Mouse (Mus musculus) adrenal gland, adult 18-20 months (tissue): ENCODE measurements around the gene Tpi1. TPM values are rescaled to one million over a fixed set of nuclear protein-coding genes. Genes with fewer than 3 reads are reported as not detected.

Source experiments
- DNase-seq, 2 experiments: peaks; one replicate each; pipeline ENCODE4 v3.0.0; 2021 to 2022; ENCODE audit warnings: low spot score in 2 of 2
- total RNA-seq, 2 experiments: library from RNA; stranded (reverse); gene quantifications; 1 replicate in 1 of 2; 2 replicates in 1 of 2; pipeline ENCODE4 v1.2.3; 2021

Gene Tpi1
- total RNA-seq, 2 experiments from 2014 or later, result 383 to 517 TPM

DNA sequence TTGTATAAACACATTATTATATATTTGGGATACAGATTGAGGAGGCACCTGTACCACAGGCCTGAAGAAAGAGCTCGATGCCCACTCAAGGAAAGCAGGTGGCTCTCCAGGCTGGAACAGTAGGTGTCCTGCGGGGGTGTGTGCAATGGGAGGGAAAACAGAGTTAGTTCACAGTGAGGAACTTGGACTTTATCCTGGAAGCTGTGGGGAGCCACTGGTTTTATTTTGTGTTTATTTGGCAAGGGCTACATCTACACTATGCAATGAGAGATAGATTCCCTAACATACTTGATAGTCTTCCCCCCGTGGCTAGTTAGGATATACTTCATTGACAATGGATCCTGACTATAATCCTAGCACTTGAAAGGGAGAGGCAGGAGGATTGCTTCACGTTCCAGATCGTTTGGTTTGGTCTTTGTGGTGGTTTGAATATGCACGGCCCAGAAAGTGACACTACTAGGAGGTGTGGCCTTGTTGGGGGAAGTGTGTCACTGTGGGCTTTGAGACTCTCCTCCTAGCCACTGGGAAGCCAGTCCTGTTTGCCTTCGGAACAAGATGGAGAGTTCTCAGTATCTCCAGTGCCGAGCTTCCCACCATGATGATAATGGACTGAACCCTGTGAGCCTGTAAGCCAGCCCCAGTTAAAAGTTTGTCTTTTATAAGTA is 27.2 kb downstream of the Tpi1 start:
- DNase-seq, result no peak

DNA sequence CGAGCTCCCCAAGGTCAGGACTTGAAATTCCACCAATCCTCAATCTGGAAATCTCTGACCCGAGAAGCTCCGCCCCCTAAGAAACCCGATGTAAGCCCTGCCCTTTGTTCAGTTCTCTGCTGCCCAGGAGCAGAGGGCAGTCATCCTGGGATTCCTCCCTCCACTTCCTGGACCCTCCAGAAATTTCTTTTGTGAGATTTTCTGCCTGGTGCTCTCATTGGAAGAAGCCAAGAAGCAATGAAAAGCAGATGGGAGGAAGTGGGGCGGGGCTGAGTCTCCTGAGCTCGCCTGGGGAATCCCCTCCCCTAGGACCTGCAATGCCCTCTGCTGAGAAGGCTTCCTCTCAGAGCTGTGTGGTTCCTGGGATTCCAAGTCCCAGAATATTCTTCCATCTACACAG is 31.7 kb downstream of the Tpi1 start:
- no peak for DNase-seq

DNA sequence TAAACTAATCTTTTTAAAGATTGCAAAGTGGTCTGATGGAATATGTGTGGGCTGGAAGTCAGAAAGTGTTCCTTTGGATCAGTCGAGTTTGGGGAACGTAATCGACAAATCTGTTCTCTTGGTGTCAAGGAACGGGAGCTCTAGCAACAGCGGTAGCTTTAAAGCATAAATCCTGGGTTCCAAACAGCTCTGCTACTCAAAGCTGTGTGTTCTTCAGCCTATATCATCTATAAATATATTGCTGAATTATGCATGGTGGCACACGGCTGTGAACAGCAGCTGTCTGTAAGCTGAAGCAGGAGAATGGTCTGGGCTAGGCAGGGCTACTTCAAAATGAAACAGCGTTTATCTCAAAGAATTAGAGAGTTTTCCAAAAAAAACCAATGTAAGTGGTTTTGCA is 33.2 kb downstream of the Tpi1 start:
- no peak for DNase-seq

DNA sequence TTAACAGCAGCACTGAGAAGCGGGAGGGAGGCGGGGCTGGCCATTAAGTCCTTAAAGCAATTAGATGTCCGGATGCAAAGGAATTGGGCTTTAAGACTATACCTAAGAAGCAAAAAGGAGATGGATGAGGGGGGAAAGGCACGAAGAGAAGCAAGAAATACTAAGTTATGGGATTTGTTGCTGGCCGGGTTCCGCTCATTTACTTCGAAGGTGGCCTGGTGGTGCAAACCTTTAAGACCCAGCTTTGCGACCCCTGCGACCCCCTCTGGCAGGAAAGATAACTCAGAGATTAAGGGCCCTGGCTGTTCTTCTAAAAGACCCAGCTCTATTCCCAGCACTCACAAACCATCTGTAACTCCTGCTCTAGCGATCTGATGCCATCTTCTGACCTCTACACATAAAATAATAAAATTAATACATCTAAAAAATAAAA is 34.1 kb downstream of the Tpi1 start:
- DNase-seq, result no peak

DNA sequence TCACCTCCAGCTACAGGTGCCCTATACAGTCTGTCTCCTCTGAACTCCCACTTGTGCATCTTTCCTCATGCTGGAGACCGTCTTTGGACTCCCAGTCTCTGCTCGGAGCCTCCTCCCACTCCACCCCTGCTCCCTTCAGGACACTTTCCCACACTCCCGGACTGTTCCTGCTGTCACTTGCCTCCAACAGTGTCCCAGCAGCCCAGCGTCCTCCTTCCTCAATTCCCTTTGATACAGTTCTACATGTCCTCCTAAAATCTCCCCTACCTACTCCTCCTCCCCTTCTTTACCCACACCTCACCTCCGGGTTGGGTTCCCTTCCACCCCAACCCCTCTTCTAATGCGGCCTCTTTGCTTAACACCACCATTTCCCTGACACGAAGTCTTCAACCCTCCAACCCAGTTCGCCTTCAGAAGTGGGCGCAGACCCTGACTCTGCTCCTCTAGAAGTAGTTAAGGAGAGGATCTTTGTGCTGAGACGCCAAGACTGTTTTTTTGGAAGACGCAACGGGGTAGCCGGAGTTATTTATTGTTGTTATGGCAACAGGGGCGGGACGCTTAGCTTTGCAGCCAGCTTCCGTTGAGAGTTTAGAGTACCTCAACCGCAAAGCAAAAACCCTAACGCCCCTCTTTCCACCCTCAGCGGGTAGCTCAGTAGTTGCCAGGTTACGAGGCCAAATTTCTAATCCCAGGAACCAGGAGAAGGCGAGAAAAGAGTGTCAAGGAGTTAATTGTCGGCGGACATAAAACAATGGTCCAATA is 34.7 kb downstream of the Tpi1 start, which contains the start of gene Lrrc23:
Gene Lrrc23, minus strand, starts transcription at position 506 of the 762 bp plus-strand sequence.
- peak in 1 of 2 experiments; percentile 29 for DNase-seq

DNA sequence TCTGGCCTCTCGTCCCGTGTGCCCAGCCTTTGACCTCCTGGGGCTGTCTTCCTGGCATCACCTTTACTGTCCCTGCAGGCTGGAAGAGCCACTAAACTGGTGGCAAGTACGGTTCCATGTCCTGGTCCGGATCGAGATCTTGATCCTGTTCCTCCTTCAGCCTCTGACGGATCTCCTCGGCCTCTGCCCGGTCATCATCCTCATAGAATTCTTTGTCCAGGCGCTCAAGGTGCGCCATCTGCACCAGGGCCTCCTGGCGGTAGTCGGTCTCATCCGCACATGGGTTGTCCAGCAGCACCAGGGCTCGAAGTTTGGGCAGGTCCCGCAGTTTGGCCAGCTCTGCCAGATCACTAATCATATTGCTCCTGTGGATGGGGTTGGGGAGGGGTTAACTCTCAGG is 43.6 kb downstream of the Tpi1 start:
- no peak for DNase-seq

DNA sequence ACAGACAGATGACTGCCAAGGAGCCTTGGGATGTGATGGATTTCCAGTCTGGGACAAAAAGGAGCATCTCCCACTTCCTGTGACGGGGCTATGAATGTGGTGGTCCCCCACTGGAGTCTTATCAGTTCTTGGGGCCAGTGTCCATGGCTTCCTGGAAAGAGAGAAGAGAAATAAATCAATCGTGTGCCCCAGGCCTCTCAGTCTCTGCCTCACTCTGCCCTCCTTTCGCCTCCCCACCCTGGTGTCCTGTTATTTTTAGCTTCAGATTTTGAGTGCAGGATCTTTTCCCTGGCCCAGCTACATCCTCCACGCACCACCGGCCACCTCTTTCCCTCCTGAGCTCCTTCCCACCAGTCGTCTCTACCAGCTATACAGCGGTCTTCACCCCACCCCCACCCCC is 44.1 kb downstream of the Tpi1 start:
- DNase-seq, result no peak

DNA sequence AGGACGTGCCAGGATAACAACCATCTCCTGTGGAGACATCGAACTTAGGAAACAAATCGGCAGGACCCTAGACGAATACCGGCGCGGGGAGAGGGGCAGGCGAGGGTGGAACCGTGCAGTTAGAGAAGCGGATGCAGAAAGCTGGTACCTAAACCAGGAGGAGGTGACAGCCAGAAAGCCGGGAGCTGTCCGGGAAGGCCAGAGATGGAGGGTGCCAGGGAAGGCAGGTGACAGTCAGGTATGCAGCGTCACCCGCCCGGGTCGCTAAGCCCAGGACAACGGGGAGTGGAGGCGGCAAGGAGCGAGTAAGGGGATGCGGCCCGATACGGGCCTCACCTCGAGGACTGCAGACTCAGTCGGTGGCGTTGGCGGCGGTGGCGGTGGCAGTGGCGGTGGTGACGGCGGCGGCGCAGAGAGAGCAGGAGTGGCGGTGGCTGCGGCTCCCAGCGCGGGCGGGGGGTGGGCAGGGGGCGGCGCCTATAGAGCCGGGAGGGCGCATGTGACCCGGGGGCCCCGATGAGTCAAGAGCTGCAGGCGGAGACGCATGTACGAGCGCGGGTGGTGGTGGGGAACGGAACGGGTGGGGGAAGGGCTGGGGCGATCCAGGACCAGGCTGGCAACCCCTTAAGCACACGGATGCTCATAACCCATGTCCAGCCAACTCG is 44.9 kb downstream of the Tpi1 start, which contains the start of gene Eno2:
Gene Eno2, minus strand, starts transcription at position 573 of the 665 bp plus-strand sequence.
- DNase-seq, result peak; percentile 40 to 52

DNA sequence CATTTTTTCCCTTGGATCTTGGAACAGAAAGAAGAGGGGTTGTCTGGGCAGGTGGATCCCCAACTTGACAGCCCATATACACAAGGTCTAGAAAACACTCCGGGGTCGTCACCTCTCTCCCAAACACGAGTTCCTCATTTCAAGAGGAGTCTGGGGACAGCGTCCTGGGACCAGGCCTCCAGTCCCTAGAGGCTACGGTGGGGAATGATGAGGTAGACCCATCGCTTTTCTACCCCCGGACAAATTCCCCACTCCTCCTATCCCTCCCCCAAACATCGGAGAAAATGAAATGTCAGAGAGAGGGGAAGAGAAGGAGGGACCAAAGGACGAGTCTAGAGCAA is 45.4 kb downstream of the Tpi1 start:
- DNase-seq, result no peak

DNA sequence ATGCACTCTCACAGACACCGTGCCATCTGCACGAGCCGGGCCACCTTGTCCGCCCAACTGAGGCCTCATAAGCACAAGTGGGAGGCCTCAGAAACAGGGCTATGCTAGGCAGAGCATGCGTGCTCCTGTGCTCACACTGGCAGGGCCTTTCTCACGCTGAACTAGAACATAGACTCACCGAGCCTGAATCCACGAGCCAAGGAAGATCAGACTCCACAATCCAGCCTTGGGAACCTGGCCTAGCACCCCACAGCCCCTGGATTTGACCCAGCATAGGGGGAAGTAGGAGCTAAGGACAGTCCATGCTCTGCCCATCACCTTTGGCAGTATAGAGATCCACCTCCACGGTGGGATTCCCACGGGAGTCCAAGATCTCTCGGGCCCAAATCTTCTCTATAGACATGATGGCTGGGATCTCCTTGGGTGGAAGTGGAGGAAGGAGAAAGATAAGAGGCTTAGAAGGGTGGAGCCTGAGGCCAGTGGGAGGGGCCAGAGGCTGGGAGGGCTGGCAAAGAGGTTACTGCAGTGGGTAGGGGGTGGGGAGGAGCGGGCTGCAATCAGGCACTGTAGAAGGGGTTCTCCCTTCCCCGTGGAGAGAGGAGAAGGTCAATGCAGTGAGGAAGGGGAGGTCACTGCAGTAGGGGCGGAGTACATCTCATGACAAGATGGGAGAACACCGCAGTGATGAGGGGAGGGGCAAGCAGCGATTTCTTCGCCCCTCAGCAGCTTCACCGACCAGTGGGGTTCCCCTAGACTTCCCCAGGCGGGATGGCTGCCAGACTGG is 46.0 kb downstream of the Tpi1 start:
- DNase-seq, result no peak

DNA sequence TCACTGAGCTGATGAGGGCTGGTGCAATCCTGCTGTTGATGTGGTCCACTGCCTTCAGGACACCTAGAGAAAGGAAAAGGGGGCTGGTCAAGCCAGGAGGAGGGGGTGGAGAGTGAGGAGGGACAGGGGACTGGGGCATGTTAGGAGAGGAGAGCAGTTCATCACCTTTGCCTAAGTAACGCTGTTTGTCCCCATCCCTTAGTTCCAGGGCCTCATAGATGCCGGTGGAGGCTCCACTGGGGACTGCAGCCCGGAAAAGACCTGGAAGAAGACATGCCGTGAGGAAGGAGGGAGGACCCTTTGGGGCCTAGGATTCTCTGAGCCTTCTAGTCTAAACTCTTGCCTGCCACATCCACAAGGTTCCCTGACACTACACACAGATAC is 46.6 kb downstream of the Tpi1 start:
- no peak for DNase-seq

DNA sequence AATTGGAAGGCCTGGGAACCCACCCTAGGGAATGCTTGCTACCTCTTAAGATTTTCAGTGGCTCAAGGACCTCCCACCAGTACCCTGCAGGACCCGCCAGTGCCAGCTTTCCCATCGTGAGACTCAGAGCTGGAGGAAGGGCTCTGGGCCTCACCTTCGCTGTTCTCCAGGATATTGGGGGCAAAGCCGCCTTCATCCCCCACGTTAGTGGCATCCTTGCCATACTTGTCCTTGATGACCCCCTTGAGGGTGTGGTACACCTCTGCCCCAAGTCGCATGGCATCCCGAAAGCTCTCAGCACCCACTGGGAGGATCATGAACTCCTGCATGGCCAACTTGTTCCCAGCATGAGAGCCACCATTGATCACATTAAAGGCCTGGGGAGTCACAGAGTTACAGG is 48.1 kb downstream of the Tpi1 start:
- DNase-seq, result no peak

Other genes with a start within 250 kb of the Tpi1 start
- gene C1rb, start 244.0 kb downstream of the Tpi1 start, total RNA-seq, result 10 to 100 TPM in 1 of 2 experiments, 1 to 10 TPM in 1; 6.7 to 12.3 TPM
- 1 to 10 TPM; 2.0 to 2.8 TPM for gene C1s2, start 178.2 kb downstream of the Tpi1 start, total RNA-seq
- 100 to 1,000 TPM in 1 of 2 experiments, 10 to 100 TPM in 1; 92.9 to 108 TPM for gene Lpcat3, start 151.3 kb downstream of the Tpi1 start, total RNA-seq
- gene Emg1, start 102.1 kb downstream of the Tpi1 start, total RNA-seq, result 10 to 100 TPM; 81.0 to 86.4 TPM
- 100 to 1,000 TPM; 285 to 301 TPM for gene Phb2, start 102.0 kb downstream of the Tpi1 start, total RNA-seq
- gene Ptpn6, start 75.6 kb downstream of the Tpi1 start, total RNA-seq, result 10 to 100 TPM in 1 of 2 experiments, 1 to 10 TPM in 1; 9.8 to 11.5 TPM
- 100 to 1,000 TPM; 341 to 388 TPM for gene Grcc10, start 72.9 kb downstream of the Tpi1 start, total RNA-seq
- not detected for gene Gm45234, start 58.3 kb downstream of the Tpi1 start, total RNA-seq
- 10 to 100 TPM; 78.4 to 80.2 TPM for gene Atn1, start 57.8 kb downstream of the Tpi1 start, total RNA-seq
- gene Eno2, start 44.6 kb downstream of the Tpi1 start, total RNA-seq, result 10 to 100 TPM; 19.8 to 37.7 TPM
- gene Lrrc23, start 34.6 kb downstream of the Tpi1 start, total RNA-seq, result under 1 TPM in 1 of 2 experiments, not detected in 1; 0.90 TPM
- 10 to 100 TPM; 17.3 to 18.9 TPM for gene Spsb2, start 5.6 kb downstream of the Tpi1 start, total RNA-seq
- gene Usp5, start 15.2 kb upstream of the Tpi1 start, total RNA-seq, result 100 to 1,000 TPM; 107 to 128 TPM
- 1 to 10 TPM in 1 of 2 experiments, under 1 TPM in 1; 0.77 to 2.7 TPM for gene Cdca3, start 15.3 kb upstream of the Tpi1 start, total RNA-seq
- gene Gnb3, start 26.0 kb upstream of the Tpi1 start, total RNA-seq, result 1 to 10 TPM; 9.2 to 9.6 TPM
- 10 to 100 TPM; 24.1 to 24.4 TPM for gene P3h3, start 43.5 kb upstream of the Tpi1 start, total RNA-seq
- 1 to 10 TPM in 1 of 2 experiments, under 1 TPM in 1; 0.76 to 1.8 TPM for gene Gpr162, start 49.7 kb upstream of the Tpi1 start, total RNA-seq
- gene Cd4, start 73.9 kb upstream of the Tpi1 start, total RNA-seq, result 1 to 10 TPM in 1 of 2 experiments, under 1 TPM in 1; 0.36 to 1.8 TPM
- 1 to 10 TPM; 1.4 to 2.6 TPM for gene Lag3, start 97.4 kb upstream of the Tpi1 start, total RNA-seq
- 100 to 1,000 TPM; 770 to 874 TPM for gene Ptms, start 105.8 kb upstream of the Tpi1 start, total RNA-seq
- 100 to 1,000 TPM; 298 to 321 TPM for gene Mlf2, start 117.1 kb upstream of the Tpi1 start, total RNA-seq
- 100 to 1,000 TPM; 112 to 141 TPM for gene Cops7a, start 151.2 kb upstream of the Tpi1 start, total RNA-seq
- gene Pianp, start 182.4 kb upstream of the Tpi1 start, total RNA-seq, result 1 to 10 TPM; 1.6 to 3.0 TPM
- gene Zfp384, start 194.8 kb upstream of the Tpi1 start, total RNA-seq, result 10 to 100 TPM; 56.0 to 56.1 TPM
- 10 to 100 TPM; 45.3 to 53.4 TPM for gene Ing4, start 225.5 kb upstream of the Tpi1 start, total RNA-seq
- 1 to 10 TPM; 7.8 to 9.6 TPM for gene Acrbp, start 235.4 kb upstream of the Tpi1 start, total RNA-seq